Mouse (Mus musculus) megakaryocyte, embryonic 14.5 days (primary cell): ENCODE data around the gene Tead1.

Source experiments
- FLI1 ChIP-seq: IDR thresholded peaks from 2 replicates; pipeline ENCODE4 v1.6.1; 2012; ENCODE audit warnings: low read length, inconsistent platforms, mixed read lengths
- GATA1 ChIP-seq: IDR thresholded peaks from 3 replicates; pipeline ENCODE4 v1.6.1; 2012; ENCODE audit warnings: mixed read lengths, low read length, inconsistent platforms, borderline replicate concordance

DNA sequence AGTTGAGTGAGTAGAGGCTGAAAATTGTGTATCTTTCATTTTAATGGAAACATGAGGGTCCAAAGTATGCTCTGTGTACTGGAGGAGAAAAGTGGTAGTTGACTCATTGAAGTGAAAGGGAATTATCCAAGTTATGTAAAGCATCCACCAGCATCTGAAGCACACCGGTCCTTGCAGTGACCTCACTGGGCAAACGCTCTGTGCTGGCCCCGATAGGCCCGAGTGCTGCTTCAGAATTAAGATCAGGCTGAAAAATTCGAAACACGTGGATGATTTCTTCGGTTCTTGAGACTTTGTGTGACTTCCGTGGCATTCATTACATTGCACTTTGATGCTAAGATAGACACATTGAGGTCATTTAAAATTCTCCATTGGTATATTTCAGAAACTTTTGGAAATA is 185.1 kb downstream of the Tead1 start:
- no peak for TF ChIP-seq FLI1
- no peak for TF ChIP-seq GATA1
